Mouse (Mus musculus) spleen, adult 2 months (tissue): ENCODE data around the gene Gm20388.

Source experiments
- CTCF ChIP-seq: fragments of 200-500 bp; IDR thresholded peaks from 2 replicates; pipeline ENCODE4 v1.5.1; 2011; ENCODE audit warnings: mild to moderate bottlenecking, inconsistent platforms; ENCODE audit not compliant: insufficient read depth, insufficient read length, insufficient replicate concordance; ENCODE audit errors: extremely low read depth
- POLR2A ChIP-seq: fragments of 200-500 bp; IDR thresholded peaks from 2 replicates; pipeline ENCODE4 v1.6.1; 2011; ENCODE audit warnings: low read depth, low read length, inconsistent platforms

GRCm38 (mm10) chr8:123729786-123730411, 3819.3 kb downstream of the Gm20388 start:
- TF ChIP-seq POLR2A = no peak
- no peak for TF ChIP-seq CTCF
